Mouse (Mus musculus): ENCODE data around the gene Cox7a2. TPM values are rescaled to one million over a fixed set of nuclear protein-coding genes. Genes with fewer than 3 reads are reported as not detected.

The Cox7a2 gene
- polyA plus RNA-seq, 1 experiment from 2014 or later: 634 TPM

DNA sequence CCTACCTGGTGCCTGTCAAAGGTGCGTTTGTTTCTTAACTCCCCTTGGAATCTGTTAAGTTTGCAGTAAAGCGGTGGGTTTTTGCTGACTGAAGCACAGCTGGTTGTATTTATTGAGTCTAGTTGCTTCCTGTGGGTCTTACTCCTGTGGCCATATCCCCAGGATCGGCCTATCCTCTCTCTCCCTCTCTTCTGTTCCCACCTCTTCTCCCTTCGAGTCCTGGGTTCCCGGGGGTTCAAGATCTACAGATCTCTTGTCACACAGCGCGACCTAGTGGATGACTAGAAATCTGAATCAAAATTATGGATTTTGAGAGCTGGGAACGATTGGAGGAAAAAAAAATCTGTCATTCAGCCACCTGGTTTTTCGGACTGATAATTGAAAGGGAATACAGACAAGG, 38.6 kb downstream of the Cox7a2 start:
- Histone ChIP-seq H3K9ac (replicated peaks; ENCODE audit: low read depth) (no peak overlapping the region), H3K36me3 (ENCODE audit: insufficient read depth, low read length) (no peaks in the 10 kb centered on the region), H3K9me3 (ENCODE audit: low read length) (no peaks in the 10 kb centered on the region), H3K27me3 (replicated peaks; ENCODE audit: insufficient read depth, low read length) (peaks cover 7% of the 10 kb centered on the region), H3K27ac (ENCODE audit: low read length) (no peak overlapping the region), H3K4me1 (ENCODE audit: insufficient read depth, low read depth, low read length) (peaks cover 19% of the 10 kb centered on the region), H3K4me2 (replicated peaks; ENCODE audit: low read depth, low read length) (no peak overlapping the region), H3K4me3 (ENCODE audit: low read depth, low read length) (no peak overlapping the region)
- no peak for ATAC-seq
- peak; percentile 78 for TF ChIP-seq CTCF (IDR thresholded peaks at IDR 0.05)
- no peak for TF ChIP-seq EP300 (IDR thresholded peaks at IDR 0.05)
- peak; percentile 84 for DNase-seq (ENCODE audit: low spot score)
- WGBS: 5% methylated on average over 9 of the region's 9 CpGs

- ATAC-seq: no peak
- H3K36me3 ChIP-seq (ENCODE audit: insufficient read depth, low read length): no peaks in the 10 kb centered on the region
- peaks cover 7% of the 10 kb centered on the region for H3K27me3 ChIP-seq (replicated peaks; ENCODE audit: insufficient read depth, low read length)
- H3K4me2 ChIP-seq (replicated peaks; ENCODE audit: low read depth, low read length): no peak overlapping the region
- H3K9me3 ChIP-seq (ENCODE audit: low read length): no peaks in the 10 kb centered on the region
- WGBS: 55% methylated on average over 9 of the region's 9 CpGs
- no peak for DNase-seq (ENCODE audit: low spot score)
- H3K27ac ChIP-seq (ENCODE audit: low read length): no peak overlapping the region
- H3K4me3 ChIP-seq (ENCODE audit: low read depth, low read length): no peak overlapping the region
- H3K4me1 ChIP-seq (ENCODE audit: insufficient read depth, low read depth, low read length): peaks cover 19% of the 10 kb centered on the region
- no peak overlapping the region for H3K9ac ChIP-seq (replicated peaks; ENCODE audit: low read depth)
- TF ChIP-seq CTCF (IDR thresholded peaks at IDR 0.05): no peak
Measured at GRCm38 (mm10) chr9:79720143-79720542, 39.5 kb downstream of the Cox7a2 start.

DNA sequence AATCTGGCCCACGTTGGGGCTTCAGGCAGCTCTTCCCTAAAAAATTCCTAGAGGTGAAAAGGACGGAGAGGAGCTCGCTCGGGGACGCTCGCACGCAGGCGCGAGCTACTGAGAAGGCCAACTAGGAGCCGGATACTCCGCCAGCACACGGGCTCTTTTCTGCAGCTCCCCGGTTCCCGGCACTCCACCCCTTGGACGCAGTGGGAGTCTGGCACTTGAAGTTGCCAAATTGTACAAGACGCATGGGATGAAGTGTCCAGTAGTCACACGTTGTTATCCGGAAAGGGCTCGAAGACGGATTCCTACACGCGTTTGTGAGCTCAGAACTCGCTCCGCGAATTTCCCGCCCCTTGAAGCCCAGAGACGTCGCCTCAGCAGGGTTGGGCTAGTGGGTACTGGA, 40.2 kb downstream of the Cox7a2 start:
- no peaks in the 10 kb centered on the region for H3K9me3 ChIP-seq (ENCODE audit: low read length)
- H3K27ac ChIP-seq (ENCODE audit: low read length): no peak overlapping the region
- peak overlapping the region; percentile 93 for H3K4me2 ChIP-seq (replicated peaks; ENCODE audit: low read depth, low read length)
- WGBS: 4% methylated on average over 28 of the region's 28 CpGs
- ATAC-seq (peak; percentile 11; the same call in 1 of the 2 replicates), DNase-seq (ENCODE audit: low spot score) (peak; percentile 69)
- peaks cover 7% of the 10 kb centered on the region for H3K27me3 ChIP-seq (replicated peaks; ENCODE audit: insufficient read depth, low read length)
- H3K9ac ChIP-seq (replicated peaks; ENCODE audit: low read depth): no peak overlapping the region
- peaks cover 19% of the 10 kb centered on the region for H3K4me1 ChIP-seq (ENCODE audit: insufficient read depth, low read depth, low read length)
- no peaks in the 10 kb centered on the region for H3K36me3 ChIP-seq (ENCODE audit: insufficient read depth, low read length)
- TF ChIP-seq EP300 (IDR thresholded peaks at IDR 0.05) (no peak), CTCF (IDR thresholded peaks at IDR 0.05) (no peak)
- H3K4me3 ChIP-seq (ENCODE audit: low read depth, low read length): peak overlapping the region; percentile 45

- under 1% methylated on average over 57 of the region's 64 CpGs for WGBS
- Histone ChIP-seq H3K9ac (replicated peaks; ENCODE audit: low read depth) (peak within 1 kb of the TSS; percentile 41; the same call in 1 of the 2 replicates), H3K4me3 (ENCODE audit: low read depth, low read length) (peak within 1 kb of the TSS; percentile 45), H3K27me3 (replicated peaks; ENCODE audit: insufficient read depth, low read length) (peaks cover 7% of the 10 kb centered on the region), H3K36me3 (ENCODE audit: insufficient read depth, low read length) (no peaks in the 10 kb centered on the region), H3K4me1 (ENCODE audit: insufficient read depth, low read depth, low read length) (peaks cover 19% of the 10 kb centered on the region), H3K9me3 (ENCODE audit: low read length) (no peaks in the 10 kb centered on the region), H3K4me2 (replicated peaks; ENCODE audit: low read depth, low read length) (peak within 1 kb of the TSS; percentile 93), H3K27ac (ENCODE audit: low read length) (no peak within 1 kb of the TSS)
- DNase-seq (ENCODE audit: low spot score) (peak; percentile 93), ATAC-seq (peak; percentile 82)
- TF ChIP-seq EP300 (IDR thresholded peaks at IDR 0.05) (peak; percentile 29; the same call in 1 of the 2 replicates), CTCF (IDR thresholded peaks at IDR 0.05) (no peak; the same call in none of the 2 replicates)
Measured at GRCm38 (mm10) chr9:79718481-79719370, 41.0 kb downstream of the Cox7a2 start, which contains the start of gene Col12a1. Gene Col12a1, minus strand, starts transcription at chr9:79718831.

- peaks cover 19% of the 10 kb centered on the region for H3K4me1 ChIP-seq (ENCODE audit: insufficient read depth, low read depth, low read length)
- H3K27me3 ChIP-seq (replicated peaks; ENCODE audit: insufficient read depth, low read length): peaks cover 7% of the 10 kb centered on the region
- ATAC-seq (no peak), DNase-seq (ENCODE audit: low spot score) (peak; percentile 31)
- under 1% methylated on average over 20 of the region's 22 CpGs for WGBS
- H3K36me3 ChIP-seq (ENCODE audit: insufficient read depth, low read length): no peaks in the 10 kb centered on the region
- peak overlapping the region; percentile 41; the same call in 1 of the 2 replicates for H3K9ac ChIP-seq (replicated peaks; ENCODE audit: low read depth)
- no peaks in the 10 kb centered on the region for H3K9me3 ChIP-seq (ENCODE audit: low read length)
- peak overlapping the region; percentile 45 for H3K4me3 ChIP-seq (ENCODE audit: low read depth, low read length)
- TF ChIP-seq CTCF (IDR thresholded peaks at IDR 0.05) (no peak), EP300 (IDR thresholded peaks at IDR 0.05) (no peak)
- H3K27ac ChIP-seq (ENCODE audit: low read length): no peak overlapping the region
- H3K4me2 ChIP-seq (replicated peaks; ENCODE audit: low read depth, low read length): peak overlapping the region; percentile 93
Measured at GRCm38 (mm10) chr9:79717836-79718475, 41.7 kb downstream of the Cox7a2 start.

All from lung, postnatal 0 days (tissue).